Comparison of ENCODE assay signal across 12 mouse cellular contexts in genomic region chr3:107501702-107502151, GRCm38 (mm10). TPM values are rescaled to one million over a fixed set of nuclear protein-coding genes. Genes with fewer than 3 reads are reported as not detected.
DNase-seq lines count a peak whose midpoint lies in the region; ATAC-seq and TF ChIP-seq lines count a peak whose summit lies in the region.
"Had no signal": no experiment of that assay in that cellular context is flagged by ENCODE, and none has a peak within 500 bp of the region (broad histone marks: within the 10 kb centered on the region; RNA-seq: fewer than 3 reads in every experiment).

No protein-coding gene starts in this region.

- no peak overlapping the region for H3K9ac ChIP-seq in liver, adult 2 months (ENCODE audit: low read depth, low read length)
- H3K9ac ChIP-seq in liver, postnatal 0 days (replicated peaks), result no peak overlapping the region
- H3K9ac ChIP-seq in liver, embryonic 11.5 days (ENCODE audit: low read depth, low read length), result no peak overlapping the region
- H3K9ac ChIP-seq: liver, embryonic 14.5 days had no signal

- no peak for ATAC-seq in liver, postnatal 0 days
- no peak for ATAC-seq in liver, embryonic 11.5 days (replicated peaks; ENCODE audit: low FRiP score)

- no peaks in the 10 kb centered on the region for H3K79me2 ChIP-seq in liver, adult 2 months (ENCODE audit: control insufficient read depth, insufficient read depth, low read length)

- no peak for TF ChIP-seq POLR2A in liver, adult 2 months (IDR thresholded peaks at IDR 0.05; ENCODE audit: extremely low read depth, insufficient read depth, low read length)

- no peaks in the 10 kb centered on the region for H3K9me3 ChIP-seq in liver, postnatal 0 days (ENCODE audit: low read length)
- peaks cover 4% of the 10 kb centered on the region for H3K9me3 ChIP-seq in liver, embryonic 11.5 days (ENCODE audit: control insufficient read depth, low read length)

- no peak overlapping the region for H3K4me3 ChIP-seq in liver, adult 2 months (ENCODE audit: insufficient read depth, low read depth, low read length)
- H3K4me3 ChIP-seq in liver, postnatal 0 days (ENCODE audit: low read depth, low read length), result no peak overlapping the region
- H3K4me3 ChIP-seq in liver, embryonic 11.5 days (ENCODE audit: low read depth, low read length), result no peak overlapping the region

- WGBS in liver, adult 2 months, result 62% methylated on average over 7 of the region's 7 CpGs
- 54% methylated on average over 7 of the region's 7 CpGs for WGBS in liver, postnatal 0 days (ENCODE audit: insufficient replicate concordance)
- WGBS in liver, embryonic 11.5 days, result 54% methylated on average over 7 of the region's 7 CpGs

- no peak overlapping the region for H3K4me2 ChIP-seq in liver, postnatal 0 days (ENCODE audit: low read depth, low read length)
- H3K4me2 ChIP-seq in liver, embryonic 11.5 days, result no peak overlapping the region

- H3K4me1 ChIP-seq in liver, adult 2 months (ENCODE audit: control insufficient read depth, insufficient read depth, low read length), result no peaks in the 10 kb centered on the region
- no peaks in the 10 kb centered on the region for H3K4me1 ChIP-seq in liver, postnatal 0 days (ENCODE audit: insufficient read depth)
- H3K4me1 ChIP-seq in liver, embryonic 11.5 days (replicated peaks; ENCODE audit: control insufficient read depth, insufficient read depth, low read length), result no peaks in the 10 kb centered on the region

- DNase-seq in adrenal gland, adult (ENCODE audit: inconsistent age in 2 of 2, low spot score in 1 of 2), result peak; percentile 68 to 79
- no peak for DNase-seq in adrenal gland, postnatal 4 days (ENCODE audit: low spot score in 2 of 2)
- DNase-seq in liver, adult 2 months (ENCODE audit: extremely low read depth, low read depth, low spot score), result peak; percentile 9
- DNase-seq in liver, postnatal 0 days, result no peak
- peak; percentile 80 for DNase-seq in cerebellum, adult 8-10 months
- DNase-seq in heart, postnatal 36 days, result peak; percentile 19 to 29
- no peak for DNase-seq in right cerebral cortex, adult 18-20 months
- DNase-seq in liver, embryonic 11.5 days (ENCODE audit: low spot score), result no peak

- H3K36me3 ChIP-seq in liver, adult 2 months (ENCODE audit: control insufficient read depth, insufficient read depth, low read length), result no peaks in the 10 kb centered on the region
- H3K36me3 ChIP-seq in liver, postnatal 0 days (replicated peaks; ENCODE audit: insufficient read depth, low read length), result no peaks in the 10 kb centered on the region
- H3K36me3 ChIP-seq in liver, embryonic 11.5 days (ENCODE audit: control insufficient read depth, insufficient read depth, low read length), result no peaks in the 10 kb centered on the region

- H3K27me3 ChIP-seq in liver, adult 2 months (ENCODE audit: control insufficient read depth, insufficient read depth, low read length), result no peaks in the 10 kb centered on the region
- no peaks in the 10 kb centered on the region for H3K27me3 ChIP-seq in liver, postnatal 0 days (ENCODE audit: insufficient read depth, low read length)
- H3K27me3 ChIP-seq in liver, embryonic 11.5 days (replicated peaks; ENCODE audit: control insufficient read depth, insufficient read depth, low read length), result no peaks in the 10 kb centered on the region

- H3K27ac ChIP-seq in liver, adult 2 months (replicated peaks; ENCODE audit: insufficient read depth, low read depth, low read length), result no peak overlapping the region
- no peak overlapping the region for H3K27ac ChIP-seq in liver, postnatal 0 days (ENCODE audit: low read depth)
- H3K27ac ChIP-seq in liver, embryonic 11.5 days (ENCODE audit: low read depth, low read length), result no peak overlapping the region
- H3K27ac ChIP-seq: liver, embryonic 14.5 days had no signal

- no peak for TF ChIP-seq EP300 in liver, postnatal 0 days (IDR thresholded peaks at IDR 0.05; ENCODE audit: low read depth)

- intact Hi-C loops in heart, postnatal 36 days (cut with DNase I), result no loop called here

- TF ChIP-seq CTCF in liver, adult 2 months (IDR thresholded peaks at IDR 0.05; ENCODE audit: low read depth, low read length), result no peak
- TF ChIP-seq CTCF in liver, postnatal 0 days (IDR thresholded peaks at IDR 0.05; ENCODE audit: low read depth), result no peak

RNA-seq across cellular contexts. Expression of gene Slc6a17, which starts 16.1 kb away (rescaled TPM):
- 1 to 10 TPM; 3.7 to 3.8 TPM for total RNA-seq in adrenal gland, postnatal 4 days (2021)
- 0.07 TPM in 1 of 2 replicates, not detected in the other for total RNA-seq in liver, adult 2 months (2014; rRNA removed)
- 0.02 TPM in 1 of 2 replicates, not detected in the other for polyA plus RNA-seq in liver, adult 2 months (2012; rRNA removed)
- 0.02 and 0.08 TPM in 2 replicates for polyA plus RNA-seq in liver, postnatal 0 days (2015; fragmentation: Nextera tagmentation; extraction: Ambion mirVana)
- total RNA-seq in heart, postnatal 36 days (2021), result 1 to 10 TPM; 1.5 to 2.0 TPM
- 0.91 and 2.0 TPM in 2 replicates for polyA plus RNA-seq in liver, embryonic 11.5 days (2014; fragmentation: Nextera tagmentation; extraction: Ambion mirVana)
- total RNA-seq: common myeloid progenitor, adult 5-6 weeks had no signal

RNA-seq across cellular contexts. Expression of gene Kcnc4, which starts 42.4 kb away (rescaled TPM):
- total RNA-seq in adrenal gland, postnatal 4 days (2021), result 10 to 100 TPM; 14.4 to 14.8 TPM
- total RNA-seq in liver, adult 2 months (2014; rRNA removed), result 0.07 TPM in 1 of 2 replicates, not detected in the other
- 0.05 and 0.06 TPM in 2 replicates for polyA plus RNA-seq in liver, adult 2 months (2012; rRNA removed)
- polyA plus RNA-seq in liver, postnatal 0 days (2015; fragmentation: Nextera tagmentation; extraction: Ambion mirVana), result not detected in 2 replicates
- under 1 TPM; 0.11 to 0.33 TPM for total RNA-seq in heart, postnatal 36 days (2021)
- 0.04 and 0.05 TPM in 2 replicates for polyA plus RNA-seq in liver, embryonic 11.5 days (2014; fragmentation: Nextera tagmentation; extraction: Ambion mirVana)
- total RNA-seq: common myeloid progenitor, adult 5-6 weeks; neutrophil, adult 5-6 weeks had no signal
- polyA plus RNA-seq: liver, embryonic 14.5 days had no signal

RNA-seq across cellular contexts. Expression of gene Ubl4b, which starts 53.1 kb away (rescaled TPM):
- total RNA-seq in adrenal gland, postnatal 4 days (2021), result under 1 TPM in 1 of 2 experiments, not detected in 1; 0.22 TPM
- not detected in 2 replicates for total RNA-seq in liver, adult 2 months (2014; rRNA removed)
- polyA plus RNA-seq in liver, adult 2 months (2012; rRNA removed), result not detected in 2 replicates
- polyA plus RNA-seq in liver, postnatal 0 days (2015; fragmentation: Nextera tagmentation; extraction: Ambion mirVana), result not detected in 2 replicates
- not detected for total RNA-seq in heart, postnatal 36 days (2021)
- not detected in 2 replicates for polyA plus RNA-seq in liver, embryonic 11.5 days (2014; fragmentation: Nextera tagmentation; extraction: Ambion mirVana)
- total RNA-seq: common myeloid progenitor, adult 5-6 weeks; gastrocnemius, adult 18-20 months; neutrophil, adult 5-6 weeks had no signal
- polyA plus RNA-seq: liver, embryonic 14.5 days had no signal

Comparison
In these comparisons a context has a peak if more than half of its experiments do, and no peak if none do; other contexts are left out.
1. DNase-seq: peak in adrenal gland, adult (2 of 2), liver, adult 2 months (single experiment), cerebellum, adult 8-10 months (single experiment) and heart, postnatal 36 days (2 of 2); none in adrenal gland, postnatal 4 days (0 of 2), liver, postnatal 0 days (single experiment), right cerebral cortex, adult 18-20 months (single experiment) and liver, embryonic 11.5 days (single experiment).
2. RNA of gene Kcnc4, which starts 42.4 kb away (total RNA-seq): 14.4 to 14.8 TPM in adrenal gland, postnatal 4 days; 0.11 to 0.33 TPM in heart, postnatal 36 days and 0.07 TPM in liver, adult 2 months; every median in the first group is over 10 times any median in the second.